Mouse (Mus musculus) left cerebral cortex, postnatal 10 days (tissue): Measurements from ENCODE around the gene 2010111I01Rik. TPM values are rescaled to one million over a fixed set of nuclear protein-coding genes. Genes with fewer than 3 reads are reported as not detected.

Experiments used
- DNase-seq, 2 experiments: peaks; one replicate each; pipeline ENCODE4 v3.0.0; 2021 to 2022; ENCODE audit warnings: low spot score in 2 of 2, mixed read lengths in 1 of 2; ENCODE audit errors: extremely low spot score in 1 of 2
- intact Hi-C: fragments of 180-260 bp; cut with DNase I; formaldehyde crosslinking; loops from one replicate; pipeline ENCODE4 v1.15.1; 2025
- total RNA-seq, 2 experiments: library from RNA; stranded (reverse); gene quantifications; 2 replicates each; pipeline ENCODE4 v1.2.3; 2021

The 2010111I01Rik gene
- total RNA-seq, 2 experiments from 2014 or later = 62.1 to 69.1 TPM

GRCm38 (mm10) chr13:63242401-63243192 is 277.9 kb downstream of the 2010111I01Rik start:
- intact Hi-C loops = loop anchor here (10.0 kb wide), 1 partner anchor 298 kb away; no protein-coding TSS in a partner anchor
- DNase-seq = no peak

DNA sequence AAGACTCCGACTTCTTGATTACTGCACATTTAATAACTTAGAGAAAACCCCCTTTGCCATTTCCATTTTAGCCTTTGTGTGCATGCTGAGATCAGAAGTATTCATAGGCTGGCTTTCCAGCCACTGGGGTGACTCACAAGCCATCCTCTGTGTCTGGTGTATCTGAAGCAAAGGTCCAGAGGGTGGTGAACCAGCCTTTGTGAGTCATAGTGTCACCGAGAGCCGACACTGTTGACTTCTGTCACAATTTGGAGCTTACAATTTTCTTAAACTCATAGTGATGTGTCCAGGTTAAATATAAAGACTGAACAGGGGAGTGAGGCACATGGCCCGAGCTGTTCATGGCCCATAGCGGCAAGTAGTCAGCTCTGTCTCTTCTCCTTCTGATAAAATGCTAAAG is 278.9 kb downstream of the 2010111I01Rik start:
- intact Hi-C loops = loop anchor here (10.0 kb wide), 1 partner anchor 299 kb away; no protein-coding TSS in a partner anchor
- DNase-seq = no peak

DNA sequence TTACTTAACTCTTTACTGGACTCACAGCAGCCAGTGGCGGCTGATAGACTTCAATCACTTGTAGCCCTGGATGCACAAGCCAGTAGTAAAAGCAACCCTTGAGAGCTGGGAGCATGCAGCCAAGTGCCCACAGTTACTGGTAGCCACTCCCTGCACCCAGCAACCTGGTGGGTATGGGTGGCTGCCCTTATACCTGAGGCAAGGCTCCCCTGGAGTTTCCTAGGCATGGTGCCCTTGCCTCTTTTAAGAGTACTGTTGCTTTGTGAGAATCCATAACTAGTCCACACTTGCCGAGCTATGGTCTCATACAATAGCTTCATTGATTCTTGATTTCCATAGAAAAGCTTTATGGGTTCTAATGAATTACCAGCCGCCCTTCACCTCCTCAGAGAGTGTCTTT is 279.7 kb downstream of the 2010111I01Rik start:
- no peak for DNase-seq
- intact Hi-C loops = loop anchor here (10.0 kb wide), 1 partner anchor 300 kb away; no protein-coding TSS in a partner anchor

DNA sequence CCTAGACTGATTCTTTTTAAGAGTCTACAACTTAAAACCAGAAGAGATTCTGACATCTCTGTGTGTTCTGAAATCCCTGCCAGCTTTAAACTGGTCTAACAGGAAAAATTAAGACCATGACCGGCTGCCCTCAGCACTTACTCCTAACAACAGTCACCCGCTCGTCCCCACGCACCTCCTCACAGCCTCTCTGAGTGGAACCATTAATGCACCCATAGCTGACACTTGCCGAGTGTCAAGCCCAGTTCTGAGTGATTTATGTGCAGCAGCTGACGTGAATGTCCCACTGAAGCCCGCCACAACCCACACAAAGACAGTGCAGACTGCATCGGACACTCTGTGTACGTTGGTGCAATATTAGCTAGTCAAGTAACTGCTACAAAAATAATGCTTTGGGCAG is 280.5 kb downstream of the 2010111I01Rik start:
- intact Hi-C loops = loop anchor here (10.0 kb wide), 1 partner anchor 300 kb away; no protein-coding TSS in a partner anchor
- no peak for DNase-seq

DNA sequence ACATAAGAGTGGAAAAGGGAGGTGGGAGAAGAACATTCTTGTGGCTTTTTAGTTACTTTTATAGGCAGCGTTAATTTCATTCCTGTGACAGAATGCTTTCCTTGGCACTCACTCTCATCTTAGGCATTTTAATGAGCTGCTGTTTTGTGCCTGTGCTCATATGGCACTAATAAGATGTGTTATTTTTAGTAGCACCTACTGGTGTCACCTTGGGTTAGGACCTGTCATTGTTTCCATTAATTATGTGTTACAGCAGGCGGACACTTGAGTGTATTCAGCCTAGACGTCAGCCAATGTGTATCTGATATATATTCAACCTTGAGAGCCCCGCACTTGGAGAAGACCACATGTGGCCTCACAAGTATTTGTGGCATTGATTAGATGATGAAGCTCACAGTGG is 281.1 kb downstream of the 2010111I01Rik start:
- intact Hi-C loops = loop anchor here (10.0 kb wide), 1 partner anchor 301 kb away; no protein-coding TSS in a partner anchor
- no peak for DNase-seq

DNA sequence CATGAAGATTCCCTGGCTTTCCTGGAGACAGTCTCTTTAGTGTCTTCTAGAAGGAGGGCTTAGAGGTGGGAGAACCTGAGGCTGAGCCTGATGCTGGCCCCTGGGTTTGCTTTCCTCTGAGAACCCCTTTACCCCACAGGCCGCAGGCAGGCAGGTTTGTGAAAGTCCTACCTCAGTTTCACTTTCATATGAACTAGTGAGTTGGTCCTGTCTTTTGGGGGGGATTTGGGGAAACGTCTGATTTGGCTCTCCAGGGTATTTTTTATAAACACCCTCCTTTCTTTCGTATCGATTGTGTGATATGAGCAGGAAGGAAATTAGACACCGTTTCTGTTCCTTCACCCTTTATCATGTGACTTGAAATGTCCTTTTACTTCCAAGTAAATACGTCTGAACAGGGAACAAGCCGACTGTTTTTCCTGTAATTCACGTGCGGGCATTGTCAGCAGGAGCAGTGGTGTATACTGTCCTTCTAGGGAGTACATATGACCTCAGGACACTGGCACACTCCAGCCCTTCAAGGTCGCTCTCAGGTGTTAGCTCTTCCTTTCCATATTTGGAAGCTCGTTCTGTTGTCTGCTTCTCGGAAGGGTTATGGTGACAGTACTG is 281.7 kb downstream of the 2010111I01Rik start:
- intact Hi-C loops = loop anchor here (10.0 kb wide), 1 partner anchor 302 kb away; no protein-coding TSS in a partner anchor
- DNase-seq = no peak

- intact Hi-C loops = loop anchor here (10.0 kb wide), 1 partner anchor 302 kb away; no protein-coding TSS in a partner anchor
- no peak for DNase-seq
Observed at GRCm38 (mm10) chr13:63247041-63247440, 282.3 kb downstream of the 2010111I01Rik start.

DNA sequence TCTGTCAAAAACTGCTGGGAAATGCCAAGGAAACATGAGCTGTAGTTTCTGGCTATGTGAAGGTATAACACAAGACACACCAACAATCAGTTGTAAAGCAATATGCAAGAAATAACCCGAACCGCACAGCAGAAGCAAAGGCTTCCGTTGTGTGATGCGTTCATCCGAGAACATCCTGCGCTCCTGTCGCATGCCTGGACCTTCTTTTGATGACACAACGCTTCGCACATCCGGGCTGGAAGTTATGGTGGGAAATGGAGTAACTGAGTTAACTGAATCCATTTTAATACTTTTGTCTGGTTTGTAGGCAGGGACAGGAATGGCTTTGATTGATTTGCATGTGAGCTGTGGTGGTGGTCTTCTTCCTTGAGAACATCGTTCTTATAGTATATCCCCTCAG is 282.9 kb downstream of the 2010111I01Rik start:
- intact Hi-C loops = loop anchor here (10.0 kb wide), 1 partner anchor 303 kb away; no protein-coding TSS in a partner anchor
- DNase-seq = no peak

- no peak for DNase-seq
- intact Hi-C loops = loop anchor here (10.0 kb wide), 1 partner anchor 304 kb away; no protein-coding TSS in a partner anchor
Observed at GRCm38 (mm10) chr13:63248318-63248717, 283.6 kb downstream of the 2010111I01Rik start.

- DNase-seq = no peak
- intact Hi-C loops = loop anchor here (10.0 kb wide), 1 partner anchor 304 kb away; no protein-coding TSS in a partner anchor
Observed at GRCm38 (mm10) chr13:63249171-63249570, 284.5 kb downstream of the 2010111I01Rik start.

DNA sequence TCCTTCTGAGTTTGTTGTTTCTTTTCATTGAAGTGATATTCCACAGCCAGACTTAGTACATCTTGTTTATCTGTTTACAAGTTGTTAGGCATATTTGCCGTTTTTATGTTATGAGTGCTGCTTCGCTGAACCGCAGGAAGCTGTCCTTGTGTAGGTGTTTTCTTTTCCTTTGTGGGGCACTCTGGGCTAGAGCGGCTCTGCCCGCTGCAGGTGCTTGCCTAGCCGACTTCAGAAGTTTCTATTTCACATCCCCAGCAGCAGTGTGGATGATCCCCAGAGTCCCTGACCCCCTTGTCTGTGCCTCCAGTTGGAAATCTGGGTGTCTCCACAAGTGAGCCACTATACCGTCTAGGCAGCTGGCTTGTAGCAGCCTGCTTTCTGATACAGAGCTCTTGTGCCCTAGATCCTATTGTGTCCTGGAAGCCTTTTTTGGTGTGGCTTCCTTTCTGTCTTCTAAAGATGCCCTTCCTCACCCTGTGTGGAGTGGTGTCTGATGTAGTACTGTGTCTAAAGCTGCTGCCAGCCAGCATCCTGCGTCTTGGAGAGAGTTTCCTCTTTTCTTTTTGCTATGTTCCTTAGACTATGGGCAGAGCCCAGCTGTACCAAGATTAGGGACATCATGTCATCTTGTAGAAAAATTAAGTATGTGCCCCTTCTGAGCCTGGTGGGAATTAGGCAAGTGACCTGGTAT is 285.2 kb downstream of the 2010111I01Rik start:
- DNase-seq = no peak

DNA sequence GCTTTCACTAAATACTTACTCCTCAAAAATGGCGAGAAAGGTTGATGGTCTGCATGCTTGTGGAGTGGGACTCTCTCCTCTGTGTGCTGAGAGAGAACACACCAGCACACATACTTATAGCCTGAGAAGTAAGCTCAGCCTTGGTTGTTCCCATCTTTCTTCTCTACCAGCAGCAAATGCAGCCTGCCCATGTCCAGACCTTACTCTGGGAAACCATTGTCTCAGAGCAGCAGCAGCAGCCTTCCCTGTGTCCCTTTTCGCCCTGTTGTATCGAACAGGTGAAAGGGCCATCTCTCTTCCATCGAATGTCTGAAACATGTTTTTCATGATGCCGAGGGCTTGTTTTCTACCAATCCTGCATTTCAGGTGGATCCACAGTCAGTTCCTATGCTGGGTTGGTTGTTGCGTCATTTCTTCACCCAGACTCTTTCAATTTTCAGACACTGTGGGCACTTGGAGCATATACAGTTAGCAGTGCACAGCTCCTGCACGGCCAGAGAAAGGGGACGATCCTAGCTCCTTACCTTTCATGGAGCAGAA is 285.8 kb downstream of the 2010111I01Rik start:
- intact Hi-C loops = no loop called here
- no peak for DNase-seq

More for the DNA sequence above, 285.2 kb downstream of the 2010111I01Rik start:
- intact Hi-C loops = loop anchor here (10.0 kb wide), 1 partner anchor 305 kb away; no protein-coding TSS in a partner anchor

DNA sequence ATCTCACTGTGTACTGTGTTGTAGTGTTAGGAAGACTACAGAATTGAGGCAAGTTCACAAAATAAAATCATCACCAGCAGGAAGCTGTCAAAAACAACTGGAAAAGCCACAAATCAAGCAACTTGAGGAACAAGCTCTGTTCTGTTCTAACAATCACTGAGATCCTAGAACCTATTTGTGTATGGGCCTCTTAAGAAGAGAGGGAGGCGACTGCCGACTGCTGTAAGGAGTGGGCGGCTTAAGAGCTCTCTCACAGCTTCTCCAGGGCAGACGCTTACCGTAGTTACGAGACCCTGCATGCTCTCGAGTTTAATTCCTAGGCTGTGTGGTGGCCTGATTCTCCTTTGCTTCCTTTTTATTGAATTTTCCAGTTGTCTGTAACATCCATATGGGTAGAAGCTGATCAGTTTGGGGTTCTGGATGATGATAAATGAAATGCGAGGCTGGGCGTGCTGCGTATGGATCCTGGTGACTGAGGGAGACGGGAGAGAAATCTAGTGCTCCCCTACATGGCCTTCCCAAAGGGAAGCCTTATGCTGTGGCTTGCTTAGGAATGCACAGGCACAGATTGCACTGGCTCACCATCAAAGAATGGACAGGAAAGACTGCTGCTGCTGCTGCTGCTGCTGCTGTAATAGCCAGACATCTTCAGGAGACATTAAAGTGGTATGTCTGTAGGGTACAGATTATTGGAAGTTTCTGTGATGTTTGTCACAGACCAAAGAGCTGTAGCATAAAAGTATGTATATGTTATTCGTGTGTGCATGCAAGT is 286.6 kb downstream of the 2010111I01Rik start:
- no peak for DNase-seq
- intact Hi-C loops = no loop called here

DNA sequence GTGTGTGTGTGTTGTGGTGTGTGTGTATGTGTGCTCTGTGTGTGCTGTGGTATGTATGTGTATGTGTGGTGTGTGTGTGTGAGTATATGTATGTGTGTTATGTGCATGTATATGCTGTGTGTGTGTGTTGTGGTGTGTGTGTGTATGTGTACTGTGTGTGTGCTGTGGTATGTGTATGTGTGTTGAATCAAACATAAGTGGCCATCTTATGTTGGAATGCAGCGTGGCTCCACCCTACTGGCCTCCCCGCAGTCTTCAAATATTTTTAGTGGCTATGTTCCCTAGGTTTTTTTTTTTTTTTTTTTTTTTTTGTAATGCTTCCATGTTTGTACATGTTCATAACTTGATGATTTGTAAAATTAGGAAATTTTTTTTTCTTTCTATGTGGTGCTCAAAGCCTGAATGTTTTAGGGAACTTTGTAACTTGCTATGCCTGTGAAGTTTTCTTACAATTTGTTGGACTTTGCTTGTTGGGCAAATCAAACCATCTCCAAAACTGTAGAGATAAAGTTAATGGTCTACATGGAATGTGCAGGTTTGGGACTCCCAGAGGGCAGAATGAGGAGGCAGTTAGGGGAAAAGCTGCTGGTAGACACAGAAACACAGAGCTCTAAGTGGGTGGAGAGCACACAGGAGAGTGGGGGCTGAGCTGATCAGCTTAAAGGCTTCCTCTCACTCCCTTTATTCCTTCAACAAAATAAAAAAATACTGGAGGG is 287.8 kb downstream of the 2010111I01Rik start:
- intact Hi-C loops = no loop called here
- no peak for DNase-seq

GRCm38 (mm10) chr13:63253147-63253546 is 288.5 kb downstream of the 2010111I01Rik start:
- intact Hi-C loops = no loop called here
- no peak for DNase-seq

DNA sequence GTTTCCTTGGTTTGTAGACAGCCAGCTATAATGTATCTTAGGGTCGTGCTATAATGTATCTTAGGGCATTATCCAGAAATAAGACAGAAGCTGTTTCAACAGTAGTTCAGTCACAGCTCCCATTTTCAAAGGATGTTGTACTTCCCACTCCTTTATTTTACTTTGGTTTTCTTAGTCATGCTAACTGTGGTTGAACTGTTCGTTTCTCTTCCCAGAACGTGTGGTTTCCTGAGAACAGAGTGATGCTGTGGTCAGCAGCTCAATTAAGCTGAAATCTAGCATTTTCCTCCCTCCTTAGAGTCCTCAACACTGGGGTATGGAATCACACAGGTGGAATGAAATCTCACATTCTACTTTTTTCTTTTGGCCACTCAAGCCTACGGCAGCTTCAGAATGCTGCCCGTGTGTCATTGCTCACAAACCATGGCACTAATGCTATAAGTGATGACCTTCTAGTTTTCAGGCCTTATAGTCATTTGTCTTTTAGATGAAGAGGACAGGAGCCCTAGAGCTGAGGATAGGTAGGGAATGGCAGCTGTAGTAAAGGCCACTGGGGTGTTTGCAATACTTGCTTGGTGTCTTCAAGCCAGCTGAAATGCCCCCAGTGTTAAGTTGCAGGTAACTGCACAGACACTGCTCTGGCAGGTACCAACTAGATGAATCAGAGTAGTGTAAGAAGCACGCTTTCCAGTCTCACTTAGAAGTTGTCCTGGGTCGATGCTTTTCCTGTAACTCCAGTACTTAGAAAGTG is 289.4 kb downstream of the 2010111I01Rik start:
- no peak for DNase-seq
- intact Hi-C loops = no loop called here

DNA sequence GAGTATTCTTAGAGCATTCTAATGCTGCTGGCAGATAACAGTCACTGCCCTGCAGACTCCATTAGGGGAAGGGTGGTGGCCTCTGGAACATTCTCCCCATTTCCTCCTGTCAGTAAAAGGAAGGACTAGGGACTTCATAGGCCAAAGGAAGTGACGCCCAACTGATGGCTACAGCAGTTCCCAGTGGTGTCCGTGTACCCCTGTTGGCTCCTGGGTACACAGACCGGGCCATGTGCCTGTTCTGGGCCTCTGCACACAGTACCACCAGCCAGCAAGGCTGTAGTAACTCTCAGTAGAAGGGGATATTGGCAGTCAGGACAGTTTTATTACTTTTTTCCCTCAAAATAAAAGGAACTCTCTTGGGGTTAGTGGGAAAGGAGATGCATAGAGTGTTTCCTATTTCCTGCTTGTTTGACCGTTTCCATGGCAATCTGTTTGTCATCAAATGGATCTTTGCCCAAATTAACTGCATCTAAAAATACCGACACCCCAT is 290.9 kb downstream of the 2010111I01Rik start:
- intact Hi-C loops = loop anchor here (5.0 kb wide), 1 partner anchor 208 kb away; no protein-coding TSS in a partner anchor
- DNase-seq = no peak
